ENCODE assay signal across 23 mouse cellular contexts in the genomic region with DNA sequence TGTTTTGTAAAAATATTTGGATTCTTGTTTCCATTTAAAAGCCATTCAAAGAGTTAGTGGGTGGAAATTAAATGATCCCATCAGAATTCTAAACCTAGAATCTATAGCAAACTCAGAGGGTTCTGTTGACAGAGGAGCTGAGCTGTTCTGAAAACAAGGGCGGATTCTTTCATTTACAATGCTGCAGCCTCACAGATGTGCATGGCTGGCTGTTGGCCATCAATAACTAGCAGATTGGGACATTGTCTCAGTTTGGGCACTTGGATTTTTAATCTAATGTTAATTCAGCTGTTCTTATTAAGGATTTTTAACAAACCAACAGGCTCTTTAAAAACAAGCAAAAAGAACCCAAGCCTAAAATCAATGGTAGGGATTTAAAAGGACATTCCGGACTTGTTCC.
DNase-seq lines count a peak whose midpoint lies in the region; TF ChIP-seq lines count a peak whose summit lies in the region.
"Had no signal": no experiment of that assay in that cellular context is flagged by ENCODE, and none has a peak within 500 bp of the region (broad histone marks: within the 10 kb centered on the region; RNA-seq: fewer than 3 reads in every experiment).

No protein-coding gene starts in this region.

- H3K27ac ChIP-seq in layer of hippocampus, adult 2 months = peak overlapping the region; percentile 83
- H3K27ac ChIP-seq: embryonic facial prominence, embryonic 10.5 days; embryonic facial prominence, embryonic 13.5 days; forebrain, embryonic 12.5 days; forebrain, embryonic 15.5 days; gastrocnemius, adult 2 months; hindbrain, embryonic 12.5 days; hindbrain, embryonic 15.5 days had no signal

- TF ChIP-seq CTCF in layer of hippocampus, adult 2 months (conservative IDR thresholded peaks at IDR 0.05) = no peak

- H3K4me3 ChIP-seq in layer of hippocampus, adult 2 months = no peak overlapping the region
- H3K4me3 ChIP-seq: embryonic facial prominence, embryonic 10.5 days; embryonic facial prominence, embryonic 13.5 days; erythroblast, embryonic 14.5 days; forebrain, embryonic 12.5 days; forebrain, embryonic 15.5 days; gastrocnemius, adult 2 months; hindbrain, embryonic 12.5 days; hindbrain, embryonic 15.5 days had no signal

- no peak for DNase-seq in layer of hippocampus, adult 2 months (ENCODE audit: low spot score in 2 of 2)
- DNase-seq in layer of hippocampus, postnatal 25 days (ENCODE audit: extremely low spot score in 1 of 2, low spot score in 1 of 2) = no peak
- DNase-seq in left cerebral cortex, adult 11 months (ENCODE audit: low spot score) = peak; percentile 39
- no peak for DNase-seq in left cerebral cortex, adult 9 months (ENCODE audit: low spot score in 2 of 2)
- DNase-seq in brain, adult 2 months (ENCODE audit: low read depth, low spot score) = peak; percentile 83
- no peak for DNase-seq in kidney, adult 9 months
- DNase-seq: adrenal gland, adult 2 months; adrenal gland, postnatal 14 days; cerebellum, adult 11-12 months; cerebellum, adult 8-10 months; cerebellum, postnatal 10 days; cerebellum, postnatal 36 days; embryo, embryonic 11 days; gastrocnemius, adult 2 months; gastrocnemius, postnatal 14 days; heart, adult 11 months had no signal

Comparison
In these comparisons a context has a peak if more than half of its experiments do, and no peak if none do; other contexts are left out.
1. DNase-seq: peak in left cerebral cortex, adult 11 months (single experiment) and brain, adult 2 months (single experiment); none in layer of hippocampus, adult 2 months (0 of 2), layer of hippocampus, postnatal 25 days (0 of 2), left cerebral cortex, adult 9 months (0 of 2) and kidney, adult 9 months (single experiment).